In genomic region chr11:97802495-97802894, GRCm38 (mm10) we compare ENCODE assay signal across 8 mouse cellular contexts. TPM values are rescaled to one million over a fixed set of nuclear protein-coding genes. Genes with fewer than 3 reads are reported as not detected.
DNase-seq lines count a peak whose midpoint lies in the region; ATAC-seq and TF ChIP-seq lines count a peak whose summit lies in the region.
"Had no signal": no experiment of that assay in that cellular context is flagged by ENCODE, and none has a peak within 500 bp of the region (broad histone marks: within the 10 kb centered on the region; RNA-seq: fewer than 3 reads in every experiment).

No protein-coding gene starts in this region.

- peaks cover 71% of the 10 kb centered on the region for H3K79me2 ChIP-seq in myocyte (ENCODE audit: control insufficient read depth, insufficient read depth)

- H3K36me3 ChIP-seq in kidney, embryonic 15.5 days = peaks cover 4% of the 10 kb centered on the region; the same call in 1 of the 2 replicates
- peaks cover 14% of the 10 kb centered on the region for H3K36me3 ChIP-seq in embryonic facial prominence, embryonic 13.5 days
- peaks cover 8% of the 10 kb centered on the region; the same call in 1 of the 2 replicates for H3K36me3 ChIP-seq in intestine, embryonic 14.5 days (ENCODE audit: control insufficient read depth, insufficient read depth, low read length)
- peaks cover 5% of the 10 kb centered on the region for H3K36me3 ChIP-seq in myocyte (ENCODE audit: control insufficient read depth, insufficient read depth)

- H3K9me3 ChIP-seq in kidney, embryonic 15.5 days (replicated peaks) = no peaks in the 10 kb centered on the region
- H3K9me3 ChIP-seq in embryonic facial prominence, embryonic 13.5 days = no peaks in the 10 kb centered on the region
- no peaks in the 10 kb centered on the region for H3K9me3 ChIP-seq in intestine, embryonic 14.5 days (ENCODE audit: control insufficient read depth, low read length)

- H3K4me3 ChIP-seq in kidney, embryonic 15.5 days (replicated peaks) = peak overlapping the region; percentile 83; the same call in 1 of the 2 replicates
- peak overlapping the region; percentile 96; the same call in 1 of the 2 replicates for H3K4me3 ChIP-seq in embryonic facial prominence, embryonic 13.5 days
- 0 out of 2 replicates have a peak overlapping the region, but pooled peaks have one; percentile 99 for H3K4me3 ChIP-seq in intestine, embryonic 14.5 days (ENCODE audit: low read depth, low read length)
- peak overlapping the region; percentile 97 for H3K4me3 ChIP-seq in myocyte

- peak overlapping the region; percentile 99 for H3K27ac ChIP-seq in kidney, embryonic 15.5 days
- H3K27ac ChIP-seq in embryonic facial prominence, embryonic 13.5 days = no peak overlapping the region
- peak overlapping the region; percentile 96 for H3K27ac ChIP-seq in intestine, embryonic 14.5 days (ENCODE audit: low read depth)

- H3K4me2 ChIP-seq in kidney, embryonic 15.5 days = peak overlapping the region; percentile 90
- peak overlapping the region; percentile 83 for H3K4me2 ChIP-seq in embryonic facial prominence, embryonic 13.5 days
- peak overlapping the region; percentile 89 for H3K4me2 ChIP-seq in intestine, embryonic 14.5 days (ENCODE audit: low read length)
- peak overlapping the region; percentile 79 for H3K4me2 ChIP-seq in myocyte (ENCODE audit: low read depth)

- ATAC-seq in kidney, embryonic 15.5 days (replicated peaks; ENCODE audit: low FRiP score) = no peak
- no peak for ATAC-seq in embryonic facial prominence, embryonic 13.5 days (ENCODE audit: insufficient number of reproducible peaks, insufficient read depth, low FRiP score, low TSS enrichment, low read depth)
- ATAC-seq in intestine, embryonic 14.5 days (replicated peaks; ENCODE audit: low FRiP score, low TSS enrichment, low read depth) = no peak

- DNase-seq in kidney, adult 8-10 months = no peak
- no peak for DNase-seq in intestine, embryonic 14.5 days (ENCODE audit: low spot score)
- DNase-seq in right cerebral cortex, postnatal 36 days (ENCODE audit: low spot score in 2 of 2) = no peak
- no peak for DNase-seq in cerebellum, adult 9-11 months

- 43% methylated on average over 6 of the region's 6 CpGs for WGBS in kidney, embryonic 15.5 days
- WGBS in embryonic facial prominence, embryonic 13.5 days = 39% methylated on average over 6 of the region's 6 CpGs
- 32% methylated on average over 6 of the region's 6 CpGs for WGBS in intestine, embryonic 14.5 days

- peaks cover 82% of the 10 kb centered on the region for H3K4me1 ChIP-seq in kidney, embryonic 15.5 days
- H3K4me1 ChIP-seq in embryonic facial prominence, embryonic 13.5 days = peaks cover 61% of the 10 kb centered on the region
- peaks cover 62% of the 10 kb centered on the region for H3K4me1 ChIP-seq in intestine, embryonic 14.5 days (replicated peaks; ENCODE audit: control insufficient read depth, insufficient read depth, low read length)

- no peak for TF ChIP-seq POLR2A in myocyte (IDR thresholded peaks at IDR 0.05; ENCODE audit: insufficient read length, low read depth)

- no peaks in the 10 kb centered on the region for H3K27me3 ChIP-seq in kidney, embryonic 15.5 days
- no peaks in the 10 kb centered on the region for H3K27me3 ChIP-seq in embryonic facial prominence, embryonic 13.5 days
- H3K27me3 ChIP-seq in intestine, embryonic 14.5 days (replicated peaks; ENCODE audit: control insufficient read depth, insufficient read depth, low read length) = no peaks in the 10 kb centered on the region
- no peaks in the 10 kb centered on the region for H3K27me3 ChIP-seq in myocyte (ENCODE audit: control insufficient read depth, insufficient read depth, insufficient read length)

- H3K9ac ChIP-seq in kidney, embryonic 15.5 days = no peak overlapping the region
- peak overlapping the region; percentile 93; the same call in 1 of the 2 replicates for H3K9ac ChIP-seq in embryonic facial prominence, embryonic 13.5 days
- no peak overlapping the region for H3K9ac ChIP-seq in intestine, embryonic 14.5 days (ENCODE audit: low read length)

- H3ac ChIP-seq in myocyte (ENCODE audit: control insufficient read depth, insufficient read length) = no peak overlapping the region

TF ChIP-seq in myocyte, 11 proteins besides CTCF, POLR2A, EP300 and RAD21:
- TF ChIP-seq E2F4 (IDR thresholded peaks at IDR 0.05; ENCODE audit: insufficient read depth) = no peak
- no peak for TF ChIP-seq USF1 (IDR thresholded peaks at IDR 0.05; ENCODE audit: low read depth)
- TF ChIP-seq CEBPB (IDR thresholded peaks at IDR 0.05; ENCODE audit: insufficient read depth, poor library complexity, severe bottlenecking) = no peak
- no peak for TF ChIP-seq POLR2AphosphoS2 (IDR thresholded peaks at IDR 0.05; ENCODE audit: insufficient read length, low read depth)
- no peak for TF ChIP-seq TCF3 (IDR thresholded peaks at IDR 0.05; ENCODE audit: insufficient read length, low read depth)
- no peak for TF ChIP-seq REST (IDR thresholded peaks at IDR 0.05; ENCODE audit: insufficient read depth, insufficient read length)
- no peak for TF ChIP-seq TCF12 (IDR thresholded peaks at IDR 0.05; ENCODE audit: insufficient read depth, poor library complexity, severe bottlenecking)
- no peak for TF ChIP-seq MAX (IDR thresholded peaks at IDR 0.05; ENCODE audit: low read depth)
- TF ChIP-seq MYOG (IDR thresholded peaks at IDR 0.05; ENCODE audit: control insufficient read depth in 1 of 3, insufficient read depth in 1 of 3, insufficient read length in 2 of 3, low read depth in 2 of 3) = no peak
- TF ChIP-seq MYOD1 (IDR thresholded peaks at IDR 0.05; ENCODE audit: control insufficient read depth in 1 of 3, insufficient read length in 2 of 3, low read depth in 2 of 3) = no peak
- no peak for TF ChIP-seq SRF (IDR thresholded peaks at IDR 0.05; ENCODE audit: control insufficient read depth, insufficient read length, low read depth)

RNA-seq across cellular contexts. Expression of gene Lasp1, which starts 3.7 kb away (rescaled TPM):
- 104 and 108 TPM in 2 replicates for polyA plus RNA-seq in kidney, embryonic 15.5 days (2015; fragmentation: Nextera tagmentation; extraction: Ambion mirVana)
- 122 and 131 TPM in 2 replicates for polyA plus RNA-seq in embryonic facial prominence, embryonic 13.5 days (2015; fragmentation: Nextera tagmentation; extraction: Ambion mirVana)
- polyA plus RNA-seq in intestine, embryonic 14.5 days (2014; fragmentation: Nextera tagmentation; extraction: Ambion mirVana) = 85.1 and 88.6 TPM in 2 replicates
- 82.6 TPM for polyA plus RNA-seq in myocyte (2012; fragmentation: generic; extraction: Trizol)

RNA-seq across cellular contexts. Expression of gene Rpl23, which starts 20.3 kb away (rescaled TPM):
- 565 and 652 TPM in 2 replicates for polyA plus RNA-seq in kidney, embryonic 15.5 days (2015; fragmentation: Nextera tagmentation; extraction: Ambion mirVana)
- 596 and 632 TPM in 2 replicates for polyA plus RNA-seq in embryonic facial prominence, embryonic 13.5 days (2015; fragmentation: Nextera tagmentation; extraction: Ambion mirVana)
- polyA plus RNA-seq in intestine, embryonic 14.5 days (2014; fragmentation: Nextera tagmentation; extraction: Ambion mirVana) = 752 and 786 TPM in 2 replicates
- polyA plus RNA-seq in myocyte (2012; fragmentation: generic; extraction: Trizol) = 1,321 TPM

RNA-seq across cellular contexts. Expression of gene 1700001P01Rik, which starts 26.8 kb away (rescaled TPM):
- 0.62 and 0.67 TPM in 2 replicates for polyA plus RNA-seq in kidney, embryonic 15.5 days (2015; fragmentation: Nextera tagmentation; extraction: Ambion mirVana)
- 0.62 and 0.84 TPM in 2 replicates for polyA plus RNA-seq in embryonic facial prominence, embryonic 13.5 days (2015; fragmentation: Nextera tagmentation; extraction: Ambion mirVana)
- polyA plus RNA-seq in intestine, embryonic 14.5 days (2014; fragmentation: Nextera tagmentation; extraction: Ambion mirVana) = 0.31 TPM in 2 replicates
- polyA plus RNA-seq in myocyte (2012; fragmentation: generic; extraction: Trizol) = 0.07 TPM
- polyA plus RNA-seq: spleen, adult 2 months had no signal

RNA-seq across cellular contexts. Expression of gene Cwc25, which starts 36.1 kb away (rescaled TPM):
- 19.2 and 19.5 TPM in 2 replicates for polyA plus RNA-seq in kidney, embryonic 15.5 days (2015; fragmentation: Nextera tagmentation; extraction: Ambion mirVana)
- 22.5 and 23.3 TPM in 2 replicates for polyA plus RNA-seq in embryonic facial prominence, embryonic 13.5 days (2015; fragmentation: Nextera tagmentation; extraction: Ambion mirVana)
- polyA plus RNA-seq in intestine, embryonic 14.5 days (2014; fragmentation: Nextera tagmentation; extraction: Ambion mirVana) = 10.5 and 11.8 TPM in 2 replicates
- polyA plus RNA-seq in myocyte (2012; fragmentation: generic; extraction: Trizol) = 8.9 TPM

RNA-seq across cellular contexts. Expression of gene B230217C12Rik, which starts 38.1 kb away (rescaled TPM):
- polyA plus RNA-seq in kidney, embryonic 15.5 days (2015; fragmentation: Nextera tagmentation; extraction: Ambion mirVana) = 7.4 and 7.5 TPM in 2 replicates
- 10.5 and 11.8 TPM in 2 replicates for polyA plus RNA-seq in embryonic facial prominence, embryonic 13.5 days (2015; fragmentation: Nextera tagmentation; extraction: Ambion mirVana)
- 8.1 and 9.5 TPM in 2 replicates for polyA plus RNA-seq in intestine, embryonic 14.5 days (2014; fragmentation: Nextera tagmentation; extraction: Ambion mirVana)
- 1.9 TPM for polyA plus RNA-seq in myocyte (2012; fragmentation: generic; extraction: Trizol)
